Mouse (Mus musculus): ENCODE measurements around the gene Neurl4. TPM values are rescaled to one million over a fixed set of nuclear protein-coding genes. Genes with fewer than 3 reads are reported as not detected.

Gene Neurl4
- polyA plus RNA-seq, 1 experiment from 2014 or later: 12.5 TPM

DNA sequence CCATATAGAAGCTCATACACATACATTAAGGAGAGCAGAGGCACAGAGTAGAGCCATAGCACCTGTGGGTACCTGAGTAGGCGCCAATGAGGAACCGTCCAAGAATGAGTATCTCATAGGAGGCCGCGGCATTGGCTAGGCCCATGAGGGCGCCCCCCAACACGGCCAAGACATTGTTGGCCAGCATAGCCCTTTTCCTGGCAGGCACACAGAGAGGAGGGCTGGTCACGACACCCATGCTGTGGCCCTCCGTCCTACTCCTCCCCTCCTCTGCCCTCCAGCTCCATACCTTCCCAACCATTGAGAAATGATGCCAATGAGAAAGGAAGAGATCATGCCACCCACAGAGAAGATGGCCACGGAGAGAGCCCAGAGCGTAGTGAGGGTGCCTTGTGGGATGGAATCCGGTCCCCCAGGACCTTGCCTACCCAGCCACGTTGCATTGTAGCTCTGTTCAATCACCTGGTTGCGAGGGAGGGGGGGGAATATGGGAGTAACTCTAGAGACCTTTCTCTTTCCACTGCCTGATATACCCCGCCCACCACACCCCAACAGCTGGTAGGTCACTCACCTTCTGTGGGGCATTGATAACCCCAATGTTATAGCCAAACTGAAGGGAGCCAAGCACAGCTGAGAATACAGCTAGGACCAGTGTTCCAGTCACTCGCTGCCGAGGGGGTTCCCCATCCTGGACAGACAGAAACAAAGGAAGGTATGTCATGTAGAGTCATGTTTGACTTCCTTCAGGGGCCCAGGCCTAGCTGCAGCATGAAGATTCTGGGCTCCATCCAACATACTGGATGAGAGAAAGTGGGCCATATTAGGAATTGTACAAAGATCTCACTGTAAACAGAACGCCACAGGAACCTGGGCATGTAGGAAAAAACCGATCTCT is 45.4 kb downstream of the Neurl4 start:
- Histone ChIP-seq H3K9ac (no peak overlapping the region; the same call in 1 of the 2 replicates), H3K9me3 (ENCODE audit: low read depth, low read length) (no peaks in the 10 kb centered on the region), H3K4me1 (ENCODE audit: insufficient read depth) (peaks cover 13% of the 10 kb centered on the region; the same call in 1 of the 2 replicates), H3K27ac (ENCODE audit: low read depth) (0 out of 2 replicates have a peak overlapping the region, but pooled peaks have one; percentile 83), H3K4me3 (ENCODE audit: low read depth, low read length) (peak overlapping the region; percentile 52), H3K27me3 (ENCODE audit: insufficient read depth, low read length) (no peaks in the 10 kb centered on the region), H3K4me2 (peak overlapping the region; percentile 69), H3K36me3 (ENCODE audit: insufficient read depth) (peaks cover 34% of the 10 kb centered on the region; the same call in 1 of the 2 replicates)
- TF ChIP-seq CTCF (IDR thresholded peaks at IDR 0.05; ENCODE audit: low read depth): no peak
- 88% methylated on average over 18 of the region's 18 CpGs for WGBS
- ATAC-seq (ENCODE audit: insufficient read depth): no peak
- no peak for DNase-seq

DNA sequence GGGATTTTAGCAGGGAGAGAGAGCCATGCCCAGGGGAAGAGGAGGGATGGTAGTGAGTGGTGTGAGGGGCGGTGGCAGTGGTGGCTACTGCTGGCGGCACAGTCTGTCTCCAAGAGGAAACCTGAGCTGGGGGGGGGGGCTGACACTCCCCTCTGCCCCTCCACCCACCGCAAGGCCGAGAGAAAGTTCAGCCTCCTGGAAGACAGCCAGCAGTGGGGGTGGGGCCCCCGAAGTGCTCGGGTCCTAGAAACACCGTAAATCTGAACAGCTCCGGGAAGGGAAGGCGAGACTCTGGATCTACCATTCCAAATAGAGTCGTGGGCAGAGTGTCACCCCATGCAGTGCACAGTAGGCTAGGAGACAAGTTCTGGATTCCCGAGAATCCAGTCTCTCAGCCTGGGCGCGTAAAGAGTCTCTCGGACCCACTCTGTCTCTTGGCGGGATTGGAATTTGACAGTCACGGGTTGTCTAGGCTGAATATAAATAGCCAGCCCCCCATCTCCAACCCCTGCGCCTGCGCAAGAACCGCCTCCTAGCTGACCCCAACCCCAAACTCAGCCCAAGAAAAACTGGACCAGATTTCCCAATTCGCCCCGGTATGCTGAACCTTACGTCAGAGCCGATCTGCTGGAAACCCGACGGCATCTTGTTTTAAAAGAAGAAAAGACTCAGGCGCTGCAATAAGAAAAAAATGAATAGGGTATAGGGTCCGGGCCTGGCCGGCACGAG is 46.6 kb downstream of the Neurl4 start:
- Histone ChIP-seq H3K4me3 (ENCODE audit: low read depth, low read length) (peak overlapping the region; percentile 52), H3K4me1 (ENCODE audit: insufficient read depth) (peaks cover 13% of the 10 kb centered on the region; the same call in 1 of the 2 replicates), H3K27ac (ENCODE audit: low read depth) (peak overlapping the region; percentile 83), H3K27me3 (ENCODE audit: insufficient read depth, low read length) (no peaks in the 10 kb centered on the region), H3K4me2 (peak overlapping the region; percentile 69), H3K36me3 (ENCODE audit: insufficient read depth) (peaks cover 29% of the 10 kb centered on the region; the same call in 1 of the 2 replicates), H3K9me3 (ENCODE audit: low read depth, low read length) (no peaks in the 10 kb centered on the region), H3K9ac (peak overlapping the region; percentile 61)
- DNase-seq (peak; percentile 83), ATAC-seq (ENCODE audit: insufficient read depth) (peak; percentile 48)
- TF ChIP-seq CTCF (IDR thresholded peaks at IDR 0.05; ENCODE audit: low read depth): no peak
- 1% methylated on average over 29 of the region's 29 CpGs for WGBS

DNA sequence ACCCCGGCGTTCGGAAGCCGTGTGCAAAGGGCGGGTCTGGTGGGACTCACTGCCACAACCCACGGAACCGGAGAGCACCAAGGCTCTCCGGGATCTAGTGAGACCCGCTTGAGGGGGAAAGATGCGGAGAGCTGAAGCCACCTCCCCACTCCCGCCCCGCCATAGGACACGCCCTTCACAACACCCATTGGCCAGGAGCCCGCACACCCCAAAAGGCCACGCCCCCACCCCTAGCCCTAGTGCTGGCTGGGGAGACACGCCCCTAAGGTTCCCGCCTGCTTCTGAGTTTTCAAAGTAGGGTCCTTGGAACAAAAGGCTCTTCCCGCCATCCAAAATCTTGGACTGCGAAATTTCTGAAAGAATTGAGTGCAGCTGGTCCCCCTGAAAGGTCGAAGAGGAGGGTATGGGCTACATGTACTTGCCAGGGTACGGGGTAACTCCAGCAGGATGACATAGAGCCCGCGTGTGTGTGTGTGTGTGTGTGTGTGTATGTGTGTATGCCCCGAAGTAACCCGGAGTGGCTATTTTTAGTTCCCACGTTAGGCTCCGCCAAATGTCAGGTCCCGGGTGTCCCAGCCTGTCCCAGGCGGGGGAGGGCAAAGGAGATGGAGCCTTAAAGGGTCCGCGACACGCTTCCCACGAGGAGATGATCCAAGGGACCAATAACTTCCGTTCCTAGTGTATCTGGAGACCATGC is 47.3 kb downstream of the Neurl4 start, which contains the start of gene Slc2a4:
Gene Slc2a4 (minus strand): TSS at position 123 of the 697 bp plus-strand sequence.
- no peak for TF ChIP-seq CTCF (IDR thresholded peaks at IDR 0.05; ENCODE audit: low read depth)
- H3K4me1 ChIP-seq (ENCODE audit: insufficient read depth): peaks cover 13% of the 10 kb centered on the region; the same call in 1 of the 2 replicates
- H3K4me2 ChIP-seq: peak within 1 kb of the TSS; percentile 69

DNA sequence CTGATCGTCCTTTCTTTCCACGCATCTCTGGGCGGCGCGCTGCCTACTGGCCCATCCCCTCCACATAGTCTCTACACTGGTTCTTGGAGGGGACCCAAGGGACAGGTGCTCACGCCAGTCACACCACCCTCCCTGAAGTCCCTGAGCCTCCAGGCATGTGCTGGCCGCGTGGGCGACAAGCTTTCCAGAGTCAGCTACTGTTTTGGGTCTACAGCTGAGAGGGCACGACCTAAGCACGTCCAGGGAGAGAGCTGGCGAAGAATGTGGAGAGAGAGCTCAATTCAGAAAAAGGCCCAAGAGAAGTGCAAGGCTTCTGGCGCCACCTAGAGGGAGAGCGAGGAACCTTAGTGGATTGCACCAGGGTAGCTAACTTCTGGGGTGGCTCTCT is 47.9 kb downstream of the Neurl4 start:
- Histone ChIP-seq H3K27ac (ENCODE audit: low read depth) (peak overlapping the region; percentile 83), H3K4me3 (ENCODE audit: low read depth, low read length) (peak overlapping the region; percentile 52), H3K4me2 (peak overlapping the region; percentile 69), H3K27me3 (ENCODE audit: insufficient read depth, low read length) (no peaks in the 10 kb centered on the region), H3K9me3 (ENCODE audit: low read depth, low read length) (no peaks in the 10 kb centered on the region), H3K4me1 (ENCODE audit: insufficient read depth) (peaks cover 13% of the 10 kb centered on the region; the same call in 1 of the 2 replicates), H3K36me3 (ENCODE audit: insufficient read depth) (peaks cover 22% of the 10 kb centered on the region; the same call in 1 of the 2 replicates), H3K9ac (peak overlapping the region; percentile 51)
- TF ChIP-seq CTCF (IDR thresholded peaks at IDR 0.05; ENCODE audit: low read depth): peak; percentile 96
- DNase-seq: peak; percentile 97
- peak; percentile 50 for ATAC-seq (ENCODE audit: insufficient read depth)
- WGBS: 0% methylated on average over 14 of the region's 14 CpGs

More for the DNA sequence above, 47.3 kb downstream of the Neurl4 start, which contains the start of gene Slc2a4:
- Histone ChIP-seq H3K36me3 (ENCODE audit: insufficient read depth) (peaks cover 22% of the 10 kb centered on the region; the same call in 1 of the 2 replicates), H3K27me3 (ENCODE audit: insufficient read depth, low read length) (no peaks in the 10 kb centered on the region), H3K27ac (ENCODE audit: low read depth) (peak within 1 kb of the TSS; percentile 83), H3K4me3 (ENCODE audit: low read depth, low read length) (peak within 1 kb of the TSS; percentile 52), H3K9me3 (ENCODE audit: low read depth, low read length) (no peaks in the 10 kb centered on the region), H3K9ac (peak within 1 kb of the TSS; percentile 61)
- peak; percentile 98 for DNase-seq
- WGBS: 1% methylated on average over 34 of the region's 34 CpGs
- ATAC-seq (ENCODE audit: insufficient read depth): peak; percentile 92

DNA sequence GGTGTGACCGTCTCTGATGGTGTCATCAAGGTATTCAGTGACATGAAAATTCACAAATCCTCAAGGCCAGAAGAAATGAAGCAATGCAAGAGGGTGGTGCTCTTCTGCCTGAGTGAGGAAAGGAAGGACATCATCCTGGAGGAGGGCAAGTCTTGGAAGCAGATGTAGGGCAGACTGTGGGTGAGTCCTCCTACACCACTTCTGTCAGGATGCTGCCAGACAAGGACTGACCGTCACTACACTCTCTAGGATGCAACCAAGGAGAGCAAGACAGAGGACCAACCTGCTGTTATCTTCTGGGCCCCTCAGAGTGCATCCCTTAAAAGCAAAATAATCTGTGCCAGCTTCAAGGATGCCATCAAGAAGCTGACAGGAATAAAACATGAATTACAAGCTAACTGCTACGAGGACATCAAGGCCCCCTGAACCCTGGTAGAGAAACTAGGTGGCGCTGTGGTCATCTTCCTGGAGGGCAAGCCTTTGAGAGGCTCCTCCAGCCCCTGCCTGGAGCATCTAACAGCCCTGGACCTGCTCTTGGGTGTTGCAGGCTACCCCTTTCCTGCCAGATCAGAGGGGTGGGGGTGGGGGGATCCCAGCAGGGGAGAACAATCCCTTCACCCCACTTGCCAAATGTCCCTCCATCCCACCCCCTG is 50.1 kb downstream of the Neurl4 start:
- Histone ChIP-seq H3K27me3 (ENCODE audit: insufficient read depth, low read length) (no peaks in the 10 kb centered on the region), H3K9ac (no peak overlapping the region), H3K4me2 (no peak overlapping the region), H3K9me3 (ENCODE audit: low read depth, low read length) (no peaks in the 10 kb centered on the region), H3K36me3 (ENCODE audit: insufficient read depth) (no peaks in the 10 kb centered on the region), H3K4me3 (ENCODE audit: low read depth, low read length) (no peak overlapping the region), H3K27ac (ENCODE audit: low read depth) (no peak overlapping the region), H3K4me1 (ENCODE audit: insufficient read depth) (peaks cover 8% of the 10 kb centered on the region; the same call in 1 of the 2 replicates)
- 35% methylated on average over 4 of the region's 4 CpGs for WGBS
- peak; percentile 34; the same call in 1 of the 2 replicates for TF ChIP-seq CTCF (IDR thresholded peaks at IDR 0.05; ENCODE audit: low read depth)
- peak; percentile 52 for DNase-seq
- ATAC-seq (ENCODE audit: insufficient read depth): no peak

DNA sequence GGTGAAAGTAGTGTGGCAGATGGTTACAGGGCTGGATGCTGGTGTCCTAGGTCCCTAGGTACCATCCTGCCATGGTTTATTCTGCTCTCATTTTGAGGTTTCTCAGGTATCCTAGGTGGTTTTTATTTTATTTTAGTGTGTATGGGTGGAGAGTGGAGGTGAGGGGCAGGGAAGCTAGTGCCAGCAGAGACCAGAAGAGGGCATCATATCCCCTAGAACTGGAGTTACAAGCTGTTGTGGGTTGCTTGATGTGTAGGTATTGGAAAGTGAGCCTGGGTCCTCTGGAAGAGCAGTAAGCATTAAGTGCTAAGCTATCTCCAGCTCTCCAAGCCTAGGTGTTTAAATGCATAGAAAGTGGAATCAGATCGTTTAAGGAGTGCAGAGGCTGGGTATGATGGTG is 51.4 kb downstream of the Neurl4 start:
- peak; percentile 38 for TF ChIP-seq CTCF (IDR thresholded peaks at IDR 0.05; ENCODE audit: low read depth)
- no peak overlapping the region for H3K27ac ChIP-seq (ENCODE audit: low read depth)
- no peaks in the 10 kb centered on the region for H3K36me3 ChIP-seq (ENCODE audit: insufficient read depth)
- H3K27me3 ChIP-seq (ENCODE audit: insufficient read depth, low read length): no peaks in the 10 kb centered on the region
- 57% methylated on average over 1 of the region's 1 CpGs for WGBS
- no peak for ATAC-seq (ENCODE audit: insufficient read depth)
- H3K4me2 ChIP-seq: no peak overlapping the region
- H3K9me3 ChIP-seq (ENCODE audit: low read depth, low read length): no peaks in the 10 kb centered on the region
- H3K4me1 ChIP-seq (ENCODE audit: insufficient read depth): no peaks in the 10 kb centered on the region
- no peak for DNase-seq
- no peak overlapping the region for H3K9ac ChIP-seq
- H3K4me3 ChIP-seq (ENCODE audit: low read depth, low read length): no peak overlapping the region

Data from lung, embryonic 14.5 days (tissue).